Mouse (Mus musculus): ENCODE measurements at regions not wholly inside any gene's neighbourhood (a gene's known extent, or its start where the extent isn't known, plus 50 kb on each side); places are given as distances from the start of the nearest gene placed in this dataset.

GRCm38 (mm10) chr6:17157270-17157669 lies 92.3 kb downstream of the Tes start:
- no peak for DNase-seq (ENCODE audit: low spot score in 2 of 2)

- DNase-seq (ENCODE audit: low spot score in 2 of 2) = peak; percentile 26 to 35
Observed at GRCm38 (mm10) chr6:17169971-17170781, 105.2 kb downstream of the Tes start.

- DNase-seq (ENCODE audit: low spot score in 2 of 2) = no peak
Observed at GRCm38 (mm10) chr6:17170782-17171272, 105.9 kb downstream of the Tes start.

- peak in 1 of 2 experiments; percentile 21 for DNase-seq (ENCODE audit: low spot score in 2 of 2)
Observed at GRCm38 (mm10) chr6:17171273-17172011, 106.5 kb downstream of the Tes start.

GRCm38 (mm10) chr6:17172050-17172449 lies 107.1 kb downstream of the Tes start:
- no peak for DNase-seq (ENCODE audit: low spot score in 2 of 2)

- DNase-seq (ENCODE audit: low spot score in 2 of 2) = no peak
Observed at GRCm38 (mm10) chr6:17177153-17177552, 103.8 kb upstream of the Cav2 start.

GRCm38 (mm10) chr6:17179476-17179875 lies 101.5 kb upstream of the Cav2 start:
- no peak for DNase-seq (ENCODE audit: low spot score in 2 of 2)

GRCm38 (mm10) chr6:17186604-17187003 lies 94.4 kb upstream of the Cav2 start:
- no peak for DNase-seq (ENCODE audit: low spot score in 2 of 2)

- DNase-seq (ENCODE audit: low spot score in 2 of 2) = no peak
Observed at GRCm38 (mm10) chr6:17187106-17187505, 93.9 kb upstream of the Cav2 start.

GRCm38 (mm10) chr6:17195538-17195937 lies 85.4 kb upstream of the Cav2 start:
- DNase-seq (ENCODE audit: low spot score in 2 of 2) = no peak

- DNase-seq (ENCODE audit: low spot score in 2 of 2) = no peak
Observed at GRCm38 (mm10) chr6:17197728-17198397, 83.1 kb upstream of the Cav2 start.

GRCm38 (mm10) chr6:17198876-17199275 lies 82.1 kb upstream of the Cav2 start:
- DNase-seq (ENCODE audit: low spot score in 2 of 2) = no peak

- no peak for DNase-seq (ENCODE audit: low spot score in 2 of 2)
Observed at GRCm38 (mm10) chr6:17201916-17202636, 78.9 kb upstream of the Cav2 start.

- no peak for DNase-seq (ENCODE audit: low spot score in 2 of 2)
Observed at GRCm38 (mm10) chr6:17203302-17203701, 77.7 kb upstream of the Cav2 start.

GRCm38 (mm10) chr6:17203900-17204686 lies 76.9 kb upstream of the Cav2 start:
- DNase-seq (ENCODE audit: low spot score in 2 of 2) = no peak

GRCm38 (mm10) chr6:17206932-17207331 lies 74.1 kb upstream of the Cav2 start:
- DNase-seq (ENCODE audit: low spot score in 2 of 2) = no peak

GRCm38 (mm10) chr6:17209792-17210191 lies 71.2 kb upstream of the Cav2 start:
- DNase-seq (ENCODE audit: low spot score in 2 of 2) = no peak

GRCm38 (mm10) chr6:17211346-17211745 lies 69.6 kb upstream of the Cav2 start:
- DNase-seq (ENCODE audit: low spot score in 2 of 2) = peak in 1 of 2 experiments; percentile 18

GRCm38 (mm10) chr6:17214774-17215173 lies 66.2 kb upstream of the Cav2 start:
- no peak for DNase-seq (ENCODE audit: low spot score in 2 of 2)

GRCm38 (mm10) chr6:17216442-17216841 lies 64.5 kb upstream of the Cav2 start:
- no peak for DNase-seq (ENCODE audit: low spot score in 2 of 2)

- DNase-seq (ENCODE audit: low spot score in 2 of 2) = no peak
Observed at GRCm38 (mm10) chr6:17223744-17224143, 57.2 kb upstream of the Cav2 start.
